Mouse (Mus musculus): ENCODE measurements around the gene Rbfox2.

Rbfox2 gene

GRCm38 (mm10) chr15:77154248-77154785, 152.5 kb downstream of the Rbfox2 start:
- peak overlapping the region; percentile 79 for H3K4me3 ChIP-seq (replicated peaks; ENCODE audit: low read length)
- peaks cover 19% of the 10 kb centered on the region for H3K36me3 ChIP-seq (ENCODE audit: insufficient read depth, low read length)
- no peaks in the 10 kb centered on the region for H3K9me3 ChIP-seq (ENCODE audit: low read length)
- peaks cover 65% of the 10 kb centered on the region for H3K4me1 ChIP-seq (replicated peaks; ENCODE audit: low read depth, low read length)
- no peaks in the 10 kb centered on the region for H3K27me3 ChIP-seq (ENCODE audit: insufficient read depth, low read length)
- TF ChIP-seq POU5F1 (IDR thresholded peaks at IDR 0.05; ENCODE audit: borderline replicate concordance, low read length) (no peak), NANOG (IDR thresholded peaks at IDR 0.05; ENCODE audit: borderline replicate concordance, low read length) (no peak), CTCF (conservative IDR thresholded peaks at IDR 0.05; ENCODE audit: low read length) (no peak)

- Histone ChIP-seq H3K4me1 (replicated peaks; ENCODE audit: low read depth, low read length) (peaks cover 72% of the 10 kb centered on the region), H3K27me3 (ENCODE audit: insufficient read depth, low read length) (no peaks in the 10 kb centered on the region), H3K36me3 (ENCODE audit: insufficient read depth, low read length) (peaks cover 23% of the 10 kb centered on the region), H3K9me3 (ENCODE audit: low read length) (no peaks in the 10 kb centered on the region), H3K4me3 (replicated peaks; ENCODE audit: low read length) (peak overlapping the region; percentile 79)
- TF ChIP-seq CTCF (conservative IDR thresholded peaks at IDR 0.05; ENCODE audit: low read length): no peak
- no peak for TF ChIP-seq POU5F1 (IDR thresholded peaks at IDR 0.05; ENCODE audit: borderline replicate concordance, low read length)
- no peak for TF ChIP-seq NANOG (IDR thresholded peaks at IDR 0.05; ENCODE audit: borderline replicate concordance, low read length)
These were observed 153.2 kb downstream of the Rbfox2 start for GRCm38 (mm10) chr15:77153625-77154024.

- no peaks in the 10 kb centered on the region for H3K27me3 ChIP-seq (ENCODE audit: insufficient read depth, low read length)
- peak overlapping the region; percentile 79 for H3K4me3 ChIP-seq (replicated peaks; ENCODE audit: low read length)
- no peaks in the 10 kb centered on the region for H3K9me3 ChIP-seq (ENCODE audit: low read length)
- TF ChIP-seq CTCF (conservative IDR thresholded peaks at IDR 0.05; ENCODE audit: low read length) (no peak), POU5F1 (IDR thresholded peaks at IDR 0.05; ENCODE audit: borderline replicate concordance, low read length) (no peak), NANOG (IDR thresholded peaks at IDR 0.05; ENCODE audit: borderline replicate concordance, low read length) (no peak)
- H3K36me3 ChIP-seq (ENCODE audit: insufficient read depth, low read length): peaks cover 24% of the 10 kb centered on the region
- H3K4me1 ChIP-seq (replicated peaks; ENCODE audit: low read depth, low read length): peaks cover 73% of the 10 kb centered on the region
These were observed 153.7 kb downstream of the Rbfox2 start for GRCm38 (mm10) chr15:77153088-77153546.

- TF ChIP-seq POU5F1 (IDR thresholded peaks at IDR 0.05; ENCODE audit: borderline replicate concordance, low read length) (no peak), NANOG (IDR thresholded peaks at IDR 0.05; ENCODE audit: borderline replicate concordance, low read length) (no peak)
- no peaks in the 10 kb centered on the region for H3K27me3 ChIP-seq (ENCODE audit: insufficient read depth, low read length)
- H3K36me3 ChIP-seq (ENCODE audit: insufficient read depth, low read length): peaks cover 21% of the 10 kb centered on the region
- H3K4me3 ChIP-seq (replicated peaks; ENCODE audit: low read length): peak overlapping the region; percentile 79
- H3K4me1 ChIP-seq (replicated peaks; ENCODE audit: low read depth, low read length): peaks cover 73% of the 10 kb centered on the region
- H3K9me3 ChIP-seq (ENCODE audit: low read length): no peaks in the 10 kb centered on the region
These were observed 154.3 kb downstream of the Rbfox2 start for GRCm38 (mm10) chr15:77152336-77153087.

GRCm38 (mm10) chr15:77151816-77152215, 155.0 kb downstream of the Rbfox2 start:
- Histone ChIP-seq H3K4me3 (replicated peaks; ENCODE audit: low read length) (peak overlapping the region; percentile 50), H3K9me3 (ENCODE audit: low read length) (no peaks in the 10 kb centered on the region), H3K36me3 (ENCODE audit: insufficient read depth, low read length) (peaks cover 20% of the 10 kb centered on the region), H3K4me1 (replicated peaks; ENCODE audit: low read depth, low read length) (peaks cover 72% of the 10 kb centered on the region), H3K27me3 (ENCODE audit: insufficient read depth, low read length) (no peaks in the 10 kb centered on the region)
- no peak for TF ChIP-seq CTCF (conservative IDR thresholded peaks at IDR 0.05; ENCODE audit: low read length)
- TF ChIP-seq POU5F1 (IDR thresholded peaks at IDR 0.05; ENCODE audit: borderline replicate concordance, low read length): no peak

- Histone ChIP-seq H3K4me1 (replicated peaks; ENCODE audit: low read depth, low read length) (peaks cover 69% of the 10 kb centered on the region), H3K4me3 (replicated peaks; ENCODE audit: low read length) (peak overlapping the region; percentile 24; the same call in 1 of the 2 replicates), H3K27me3 (ENCODE audit: insufficient read depth, low read length) (no peaks in the 10 kb centered on the region), H3K36me3 (ENCODE audit: insufficient read depth, low read length) (peaks cover 14% of the 10 kb centered on the region), H3K9me3 (ENCODE audit: low read length) (no peaks in the 10 kb centered on the region)
- TF ChIP-seq POU5F1 (IDR thresholded peaks at IDR 0.05; ENCODE audit: borderline replicate concordance, low read length) (no peak), CTCF (conservative IDR thresholded peaks at IDR 0.05; ENCODE audit: low read length) (no peak), NANOG (IDR thresholded peaks at IDR 0.05; ENCODE audit: borderline replicate concordance, low read length) (no peak)
These were observed 155.6 kb downstream of the Rbfox2 start for GRCm38 (mm10) chr15:77151178-77151577.

GRCm38 (mm10) chr15:77150424-77150841, 156.4 kb downstream of the Rbfox2 start:
- H3K36me3 ChIP-seq (ENCODE audit: insufficient read depth, low read length): peaks cover 11% of the 10 kb centered on the region; the same call in 1 of the 2 replicates
- TF ChIP-seq NANOG (IDR thresholded peaks at IDR 0.05; ENCODE audit: borderline replicate concordance, low read length): no peak
- TF ChIP-seq POU5F1 (IDR thresholded peaks at IDR 0.05; ENCODE audit: borderline replicate concordance, low read length): no peak
- TF ChIP-seq CTCF (conservative IDR thresholded peaks at IDR 0.05; ENCODE audit: low read length): no peak
- H3K4me1 ChIP-seq (replicated peaks; ENCODE audit: low read depth, low read length): peaks cover 69% of the 10 kb centered on the region
- no peak overlapping the region for H3K4me3 ChIP-seq (replicated peaks; ENCODE audit: low read length)
- H3K9me3 ChIP-seq (ENCODE audit: low read length): no peaks in the 10 kb centered on the region
- no peaks in the 10 kb centered on the region for H3K27me3 ChIP-seq (ENCODE audit: insufficient read depth, low read length)

GRCm38 (mm10) chr15:77150000-77150399, 156.8 kb downstream of the Rbfox2 start:
- peaks cover 67% of the 10 kb centered on the region for H3K4me1 ChIP-seq (replicated peaks; ENCODE audit: low read depth, low read length)
- H3K36me3 ChIP-seq (ENCODE audit: insufficient read depth, low read length): peaks cover 11% of the 10 kb centered on the region; the same call in 1 of the 2 replicates
- no peak overlapping the region for H3K4me3 ChIP-seq (replicated peaks; ENCODE audit: low read length)
- TF ChIP-seq NANOG (IDR thresholded peaks at IDR 0.05; ENCODE audit: borderline replicate concordance, low read length) (no peak), POU5F1 (IDR thresholded peaks at IDR 0.05; ENCODE audit: borderline replicate concordance, low read length) (no peak), CTCF (conservative IDR thresholded peaks at IDR 0.05; ENCODE audit: low read length) (no peak)
- no peaks in the 10 kb centered on the region for H3K9me3 ChIP-seq (ENCODE audit: low read length)
- H3K27me3 ChIP-seq (ENCODE audit: insufficient read depth, low read length): no peaks in the 10 kb centered on the region

Measured in E14TG2a.4 (cell line).